Mouse (Mus musculus) heart, postnatal 36 days (tissue): ENCODE data around the gene Rrp9. TPM values are rescaled to one million over a fixed set of nuclear protein-coding genes. Genes with fewer than 3 reads are reported as not detected.
"Not testable (repeated sequence)": the region's sequence is repeated elsewhere in the genome, so short reads cannot be mapped to it uniquely, and the experiment has no call there.

Source experiments
- DNase-seq, 2 experiments: peaks; one replicate each; pipeline ENCODE4 v3.0.0; 2021 to 2022
- intact Hi-C: fragments of 180-260 bp; cut with DNase I; formaldehyde crosslinking; loops from one replicate; pipeline ENCODE4 v1.15.1; 2025
- total RNA-seq, 2 experiments: library from RNA; stranded (reverse); gene quantifications; 2 replicates each; pipeline ENCODE4 v1.2.3; 2021

Rrp9 gene
- total RNA-seq, 2 experiments from 2014 or later = 24.9 to 27.7 TPM

DNA sequence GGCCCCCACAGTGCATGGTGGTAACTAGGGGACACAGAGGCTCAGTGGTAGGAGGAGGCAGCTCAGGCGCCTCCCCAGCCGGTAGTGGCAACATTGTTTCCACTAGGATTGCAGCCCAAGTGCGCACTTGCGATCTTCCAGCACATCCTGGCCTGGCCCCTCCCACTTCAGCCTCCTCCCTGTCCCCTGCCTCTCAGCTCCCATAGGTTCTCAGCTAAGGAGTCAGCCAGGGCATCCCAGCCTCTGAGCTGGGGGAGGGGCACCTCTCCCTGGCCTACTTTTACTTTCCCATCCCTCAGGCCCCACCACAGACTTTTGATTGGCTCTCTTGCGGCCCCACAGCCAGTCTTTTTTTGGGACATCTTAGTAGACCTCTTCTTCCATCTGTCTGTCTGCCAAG is 3.9 kb upstream of the Rrp9 start:
- intact Hi-C loops = loop anchor here (1.0 kb wide), 1 partner anchor 24 kb away; no protein-coding TSS in a partner anchor
- peak; percentile 59 to 67 for DNase-seq

DNA sequence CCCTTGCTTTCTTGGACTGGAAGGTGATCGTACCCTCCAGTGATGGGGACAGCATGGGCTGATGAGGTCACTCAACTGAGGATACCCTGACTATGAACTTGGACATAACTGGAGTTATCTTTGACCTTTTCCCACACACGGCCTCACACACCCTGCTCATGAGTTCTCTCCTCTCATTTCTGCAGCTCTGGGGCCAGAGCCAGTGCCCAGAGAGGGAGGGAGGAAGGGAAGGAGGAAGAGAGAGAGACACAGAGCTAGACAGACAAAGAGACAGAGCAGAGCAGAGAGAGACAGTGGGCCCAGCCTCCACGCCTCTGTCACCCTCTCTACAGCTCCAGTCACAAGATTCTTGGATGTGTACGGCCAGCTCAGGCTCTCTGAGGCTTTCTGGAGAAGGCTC is 3.4 kb upstream of the Rrp9 start:
- DNase-seq = no peak

DNA sequence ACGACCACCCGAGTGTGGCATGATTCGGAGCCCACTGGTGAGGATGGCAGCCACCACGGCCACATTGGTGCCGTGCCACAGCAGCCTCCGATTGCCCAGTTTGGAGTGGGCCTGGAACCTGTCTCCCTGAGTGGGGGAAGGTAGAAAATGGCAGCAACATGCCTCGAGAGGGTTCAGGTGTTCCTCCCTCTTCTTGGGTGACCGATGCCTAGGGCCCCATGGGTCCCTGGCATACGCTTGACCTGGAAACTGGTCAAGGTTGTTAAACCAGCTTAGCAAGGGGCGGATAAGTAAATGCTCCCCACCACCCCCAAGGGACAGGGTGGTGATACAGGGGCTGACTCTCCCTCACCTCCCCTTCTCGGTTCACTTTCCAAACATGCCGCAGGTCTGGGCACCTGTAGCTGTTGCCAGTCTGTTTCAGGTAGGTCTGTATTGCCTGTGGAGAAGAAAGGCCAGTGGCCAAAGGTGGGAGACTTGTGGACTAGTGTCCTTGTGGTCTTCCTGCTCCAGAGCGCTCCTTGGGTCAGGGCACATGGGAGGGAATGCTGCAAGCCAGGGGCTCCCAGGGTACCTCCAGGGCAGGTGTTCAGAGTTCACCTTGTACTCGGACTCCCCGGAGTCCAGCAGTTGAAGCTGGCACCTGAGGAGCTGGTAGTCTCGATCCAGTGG is 2.5 kb upstream of the Rrp9 start:
- DNase-seq = peak in 1 of 2 experiments; percentile 3
- intact Hi-C loops = no loop called here

More for the DNA sequence above, 3.4 kb upstream of the Rrp9 start:
- intact Hi-C loops = loop anchor here (1.0 kb wide), 1 partner anchor 24 kb away; no protein-coding TSS in a partner anchor

DNA sequence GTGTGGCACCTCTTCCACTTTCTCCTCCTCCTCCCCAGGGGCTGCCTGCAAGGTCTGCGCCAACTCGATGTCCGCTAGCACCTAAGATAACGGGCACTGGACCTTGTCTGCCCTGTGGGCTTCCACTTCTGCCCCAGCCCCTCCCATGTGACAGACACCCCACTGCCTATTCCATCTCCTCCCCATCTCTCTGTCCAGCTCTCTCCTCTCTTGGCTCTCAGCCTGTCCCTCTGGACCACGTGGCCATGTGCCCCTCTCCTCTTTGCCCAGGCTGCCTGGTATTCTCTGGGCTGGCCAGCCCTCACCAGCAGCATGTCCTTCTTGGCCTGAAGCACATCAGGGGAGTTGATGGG is 2.0 kb upstream of the Rrp9 start:
- intact Hi-C loops = loop anchor here (2.0 kb wide), 1 partner anchor 45 kb away; the partner anchor contains the start of gene Rpl29

DNA sequence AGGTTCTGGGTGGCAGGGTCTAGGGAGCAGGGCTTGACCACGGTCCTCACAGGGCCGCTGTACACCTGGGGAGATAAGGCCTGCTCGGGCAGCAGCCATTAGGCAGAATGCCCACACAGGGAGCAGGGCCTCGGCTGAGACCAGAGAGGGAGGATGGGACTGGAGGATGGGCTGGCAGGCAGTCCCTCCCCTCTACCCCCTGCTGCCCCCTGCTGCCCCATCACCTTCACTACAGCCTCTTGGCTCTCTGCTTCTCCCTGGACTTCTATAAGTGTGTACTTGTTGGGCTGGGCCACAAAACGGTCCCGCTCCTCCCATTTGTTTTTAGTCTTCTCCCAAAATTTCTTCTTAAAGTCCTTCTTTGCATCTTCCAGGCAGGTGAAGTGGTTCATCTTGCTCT is 1.3 kb upstream of the Rrp9 start:
- intact Hi-C loops = loop anchor here (2.0 kb wide), 1 partner anchor 46 kb away; the partner anchor contains the start of gene Rpl29
- peak; percentile 72 to 77 for DNase-seq

More for the DNA sequence above, 2.0 kb upstream of the Rrp9 start:
- peak in 1 of 2 experiments; percentile 6 for DNase-seq

DNA sequence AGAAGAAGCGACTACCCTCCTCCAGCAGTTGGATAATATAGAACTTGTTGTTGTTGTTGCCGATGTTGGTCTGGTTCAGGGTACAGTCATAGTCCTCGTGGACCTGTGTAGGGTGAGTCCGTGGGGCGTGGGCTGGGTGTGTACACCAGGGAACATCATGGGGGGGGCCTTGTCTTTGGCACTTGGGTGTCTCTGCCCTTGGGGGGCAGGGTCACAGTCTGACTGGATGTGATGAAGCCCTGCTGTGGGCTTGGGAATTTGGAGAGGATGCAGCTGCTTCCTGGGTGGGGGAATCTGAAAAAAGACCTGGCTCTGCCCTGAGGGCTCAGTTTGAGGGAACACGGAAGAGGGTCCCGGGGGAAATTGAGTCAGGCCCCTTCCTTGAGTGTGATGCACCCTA is 717 bp upstream of the Rrp9 start:
- intact Hi-C loops = loop anchor here (2.0 to 5.0 kb wide), 4 partner anchors 46 to 318 kb away; partner anchors contain the start of genes Glyctk and Rpl29
- peak in 1 of 2 experiments; percentile 49 for DNase-seq

DNA sequence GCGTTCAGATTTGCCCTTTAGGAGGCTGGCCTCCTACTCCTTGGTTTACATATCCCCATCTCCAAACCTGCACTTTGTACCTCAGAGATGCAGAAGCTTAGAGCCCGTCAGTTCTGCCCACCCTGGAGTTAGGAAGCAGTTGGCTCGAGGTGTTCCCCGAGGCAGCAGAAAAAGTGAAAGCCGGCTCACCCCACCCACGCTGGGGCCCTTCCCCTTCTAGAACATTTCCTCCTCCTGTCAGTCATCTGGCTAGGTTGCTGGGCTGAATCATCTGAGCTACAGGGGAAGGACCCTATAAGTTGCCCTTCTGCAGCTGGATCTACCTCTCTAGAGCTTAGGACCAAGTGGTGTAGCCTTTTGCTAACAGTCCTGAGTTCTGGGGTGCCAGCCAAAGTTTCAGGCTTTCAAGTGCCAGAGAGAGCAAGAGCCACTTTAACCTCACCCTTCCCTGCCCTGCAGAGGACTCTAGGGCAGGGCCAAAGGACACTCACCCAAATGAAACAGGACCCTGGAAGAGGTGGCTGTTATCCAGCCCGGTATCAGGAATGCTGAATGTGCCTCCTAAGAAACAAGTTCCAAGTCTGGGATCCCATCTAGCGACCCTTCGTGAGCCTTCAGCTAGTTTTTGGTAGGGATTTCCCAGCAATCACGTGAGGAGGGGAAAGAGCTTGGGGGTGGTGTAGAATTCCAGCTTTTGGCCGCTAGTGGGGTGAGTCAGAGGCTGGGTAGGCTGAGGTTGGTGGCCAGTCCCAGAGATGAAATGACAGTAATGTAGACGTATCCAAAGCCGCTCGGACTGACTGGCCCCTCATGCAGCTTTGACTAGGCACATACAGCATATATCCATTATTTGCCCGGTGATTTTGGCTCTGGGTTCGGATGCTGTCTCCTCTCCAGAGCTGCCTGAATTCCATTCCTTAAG is 500 bp downstream of the Rrp9 start:
- DNase-seq = peak; percentile 69 to 80
- intact Hi-C loops = loop anchor here (1.0 to 5.0 kb wide), 6 partner anchors 28 to 319 kb away; partner anchors contain the start of gene Glyctk

DNA sequence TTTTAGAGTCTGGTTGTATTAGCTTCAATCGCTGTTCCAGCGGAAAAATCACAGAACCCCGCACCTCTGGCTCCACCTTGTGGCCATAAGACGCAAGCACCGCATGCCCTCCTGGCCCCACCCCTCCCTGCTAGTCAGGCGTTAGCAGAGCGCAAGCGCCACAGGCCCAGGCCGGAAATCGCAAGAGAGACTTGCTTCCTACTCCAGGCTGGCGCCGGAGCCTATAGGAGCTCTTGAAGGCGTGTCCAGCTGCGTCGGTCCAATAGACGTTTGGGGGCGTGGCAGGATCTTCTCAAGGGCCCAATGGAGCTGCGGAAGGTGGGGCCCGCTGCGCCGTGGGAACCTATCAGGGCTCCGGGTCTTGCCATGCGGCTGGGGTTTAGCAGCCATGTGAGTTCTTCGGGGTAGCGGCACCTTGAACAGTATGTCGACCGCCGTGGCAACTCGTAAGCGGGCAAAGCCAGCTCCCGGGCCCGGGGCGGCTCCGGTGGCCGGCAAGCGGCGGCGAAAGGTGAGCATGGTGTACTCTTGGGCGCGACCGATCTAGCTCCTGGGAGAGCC is 1.2 kb downstream of the Rrp9 start, which contains the start of gene Parp3:
Gene Parp3 (minus strand): TSS at position 26 of the 561 bp plus-strand sequence.
- intact Hi-C loops = loop anchor here (1.0 to 5.0 kb wide), 6 partner anchors 29 to 320 kb away; partner anchors contain the start of gene Glyctk
- DNase-seq = peak; percentile 96 to 99

DNA sequence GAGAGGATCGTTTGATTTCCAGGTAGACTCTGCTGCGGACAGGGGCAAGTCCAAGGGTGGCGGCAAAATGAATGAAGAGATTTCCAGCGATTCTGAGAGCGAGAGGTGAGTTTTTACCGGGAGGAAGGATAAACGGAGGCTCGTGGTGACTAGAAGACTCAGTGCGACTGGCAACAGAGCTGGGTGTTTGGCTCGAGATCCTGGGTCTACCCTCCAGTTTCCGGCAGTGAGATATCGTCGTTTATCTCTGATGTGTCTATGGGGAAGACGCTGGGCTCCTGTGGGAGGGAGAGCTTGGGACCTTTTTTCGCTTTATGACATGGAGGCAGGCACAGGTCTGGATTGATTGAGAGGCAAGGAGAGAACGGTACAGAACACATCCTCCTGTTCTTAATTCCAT is 1.9 kb downstream of the Rrp9 start:
- no peak for DNase-seq
- intact Hi-C loops = loop anchor here (2.0 to 5.0 kb wide), 6 partner anchors 105 to 320 kb away; partner anchors contain the start of gene Glyctk

DNA sequence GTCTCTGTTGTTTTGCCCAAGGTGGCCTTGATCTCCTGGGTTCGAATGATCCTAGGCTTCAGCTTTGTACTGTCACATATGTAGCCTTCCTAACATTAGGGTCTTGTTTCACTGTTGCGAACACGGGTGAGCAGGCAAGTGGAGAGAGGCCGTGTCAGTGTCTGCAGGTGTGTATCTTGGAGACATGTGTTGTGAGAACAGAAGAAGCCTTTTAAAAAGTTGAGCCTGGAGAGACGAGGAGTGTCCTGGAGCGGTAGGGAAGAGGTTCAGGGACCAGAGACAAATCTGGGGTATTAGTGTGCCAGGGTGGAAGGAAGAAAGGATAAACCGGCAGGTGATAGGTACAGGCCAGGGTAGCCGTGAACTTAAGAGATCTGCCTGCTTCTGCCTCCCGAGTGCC is 2.3 kb downstream of the Rrp9 start:
- intact Hi-C loops = loop anchor here (2.0 to 5.0 kb wide), 4 partner anchors 106 to 321 kb away; partner anchors contain the start of gene Glyctk

DNA sequence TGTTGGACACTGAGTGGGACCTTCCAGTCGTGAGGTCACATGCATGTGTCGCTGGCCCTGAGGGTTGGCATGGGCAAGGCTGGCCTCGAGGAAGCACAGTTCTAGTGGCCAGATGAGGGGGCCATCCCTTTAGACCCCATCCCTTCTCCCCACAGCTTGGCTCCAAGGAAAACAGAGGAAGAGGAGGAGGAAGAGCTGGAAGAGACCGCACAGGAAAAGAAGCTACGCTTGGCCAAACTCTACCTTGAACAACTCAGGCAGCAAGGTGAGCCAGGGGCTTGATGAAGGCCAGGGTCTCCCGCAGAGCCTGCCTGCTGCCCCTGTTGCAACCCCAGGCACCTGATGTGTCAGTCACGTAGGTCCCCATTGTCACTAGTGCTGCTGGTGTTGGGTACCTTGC is 4.8 kb downstream of the Rrp9 start:
- intact Hi-C loops = no loop called here
- DNase-seq = no peak

More for the DNA sequence above, 2.3 kb downstream of the Rrp9 start:
- DNase-seq = no peak

DNA sequence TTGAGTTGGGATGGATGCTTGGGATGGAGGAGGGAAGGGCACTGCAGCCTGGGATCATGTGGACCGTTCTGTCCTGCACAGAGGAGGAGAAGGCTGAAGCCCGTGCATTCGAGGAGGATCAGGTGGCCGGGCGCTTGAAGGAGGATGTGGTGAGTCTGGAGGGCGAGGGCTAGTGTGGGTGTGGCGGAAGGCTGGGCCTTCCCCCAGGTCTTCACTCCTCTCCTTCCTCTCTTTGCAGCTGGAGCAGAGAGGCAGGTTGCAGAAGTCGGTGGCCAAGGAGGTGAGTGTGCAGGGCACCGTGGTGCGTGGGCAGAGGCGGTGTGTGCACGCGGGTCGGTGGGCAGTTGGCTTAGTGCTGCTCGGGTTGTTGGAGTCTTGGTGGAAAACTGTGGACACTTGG is 5.3 kb downstream of the Rrp9 start:
- DNase-seq = no peak
- intact Hi-C loops = no loop called here

DNA sequence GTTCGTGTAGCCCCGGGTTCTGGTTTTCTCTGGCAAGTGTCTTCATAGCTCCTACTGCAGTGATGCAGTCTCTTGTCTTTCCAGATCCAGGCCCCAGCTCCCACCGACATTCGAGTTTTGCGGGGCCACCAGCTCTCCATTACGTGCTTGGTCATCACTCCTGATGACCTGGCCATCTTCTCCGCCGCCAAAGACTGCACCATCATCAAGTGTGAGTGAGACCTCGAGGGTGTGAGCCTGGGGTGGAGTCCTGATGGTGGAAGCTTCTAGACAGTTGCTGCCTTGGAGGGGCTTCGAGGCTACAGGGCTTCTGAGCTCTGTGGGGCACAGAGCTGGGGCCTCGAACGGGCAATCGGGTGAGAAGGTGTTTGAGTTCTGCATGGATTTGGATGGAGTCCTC is 5.9 kb downstream of the Rrp9 start:
- DNase-seq = no peak
- intact Hi-C loops = no loop called here

DNA sequence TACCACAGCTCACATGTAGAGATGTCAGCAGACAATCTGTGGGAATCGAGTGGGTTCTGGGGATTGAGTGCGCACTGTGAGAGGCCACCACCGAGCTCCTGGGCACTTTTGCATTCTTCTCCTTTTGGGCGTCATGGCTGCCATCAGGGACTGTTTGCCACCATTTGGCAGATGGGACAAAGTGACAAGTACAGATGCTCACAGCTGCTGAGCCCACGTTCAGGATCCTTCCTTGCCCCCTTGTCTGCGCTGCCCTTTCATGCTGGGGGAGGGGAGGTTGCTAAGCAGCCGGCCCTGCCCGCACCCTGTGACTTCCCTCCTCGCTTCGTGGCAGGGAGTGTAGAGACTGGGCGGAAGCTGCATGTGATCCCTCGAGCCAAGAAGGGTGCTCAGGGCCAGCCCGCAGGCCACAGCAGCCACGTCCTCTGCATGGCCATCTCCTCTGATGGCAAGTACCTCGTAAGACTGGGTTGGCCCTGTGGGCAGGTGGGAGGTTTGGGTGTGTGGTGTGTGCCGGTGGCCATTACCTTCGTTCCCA is 6.9 kb downstream of the Rrp9 start:
- no peak for DNase-seq
- intact Hi-C loops = no loop called here

DNA sequence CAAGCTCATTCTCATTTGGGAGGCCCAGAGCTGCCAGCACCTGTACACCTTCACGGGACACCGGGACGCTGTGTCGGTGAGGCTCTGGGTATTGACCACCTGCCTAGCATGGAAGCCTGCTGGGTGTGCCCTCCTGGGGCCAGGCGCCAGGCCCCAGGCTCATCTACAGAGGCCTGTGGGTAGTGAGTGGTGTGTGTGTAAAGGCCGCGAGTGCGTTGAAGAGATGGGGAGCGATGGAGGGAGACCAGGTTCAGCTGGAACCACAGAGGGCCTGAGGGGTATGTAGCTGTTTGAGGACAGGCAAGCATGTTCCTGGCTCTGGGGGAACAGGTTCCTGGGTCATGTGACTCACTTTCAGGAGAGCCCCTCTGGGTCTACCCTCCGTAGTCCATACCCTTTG is 7.4 kb downstream of the Rrp9 start:
- DNase-seq = no peak
- intact Hi-C loops = no loop called here

DNA sequence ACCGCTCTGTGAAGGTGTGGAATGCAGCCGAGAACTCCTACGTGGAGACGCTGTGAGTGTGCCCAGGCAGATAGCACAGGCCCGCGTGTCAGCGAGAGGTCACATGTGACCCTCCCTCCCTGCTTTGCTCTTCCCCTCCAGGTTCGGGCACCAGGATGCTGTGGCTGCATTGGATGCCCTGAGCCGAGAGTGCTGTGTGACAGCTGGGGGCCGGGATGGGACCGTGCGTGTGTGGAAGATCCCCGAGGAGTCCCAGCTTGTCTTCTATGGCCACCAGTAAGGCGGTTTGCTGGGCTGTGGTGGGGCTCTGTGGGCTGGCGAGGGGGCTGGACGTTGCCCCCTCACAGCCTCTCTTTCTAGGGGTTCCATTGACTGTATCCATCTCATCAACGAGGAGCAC is 7.8 kb downstream of the Rrp9 start:
- intact Hi-C loops = no loop called here
- no peak for DNase-seq

DNA sequence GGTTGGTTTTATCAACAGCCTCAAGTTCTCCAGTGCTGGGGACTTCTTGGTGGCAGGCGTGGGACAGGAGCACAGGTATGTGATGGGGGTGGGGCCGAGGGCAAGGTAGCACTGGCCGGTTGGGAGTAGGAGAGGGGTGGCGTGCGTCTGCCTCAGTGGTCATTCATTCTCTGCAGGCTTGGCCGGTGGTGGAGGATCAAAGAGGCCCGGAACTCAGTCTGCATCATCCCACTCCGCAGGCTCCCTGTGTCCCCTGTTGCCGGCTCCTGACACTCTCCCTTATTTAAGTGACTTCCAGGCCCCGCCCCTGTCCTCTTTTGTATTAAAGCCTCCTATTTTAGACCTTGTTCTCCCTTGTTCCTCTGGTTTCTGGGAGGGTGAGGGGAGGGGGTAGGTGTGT is 9.3 kb downstream of the Rrp9 start:
- no peak for DNase-seq
- intact Hi-C loops = no loop called here

DNA sequence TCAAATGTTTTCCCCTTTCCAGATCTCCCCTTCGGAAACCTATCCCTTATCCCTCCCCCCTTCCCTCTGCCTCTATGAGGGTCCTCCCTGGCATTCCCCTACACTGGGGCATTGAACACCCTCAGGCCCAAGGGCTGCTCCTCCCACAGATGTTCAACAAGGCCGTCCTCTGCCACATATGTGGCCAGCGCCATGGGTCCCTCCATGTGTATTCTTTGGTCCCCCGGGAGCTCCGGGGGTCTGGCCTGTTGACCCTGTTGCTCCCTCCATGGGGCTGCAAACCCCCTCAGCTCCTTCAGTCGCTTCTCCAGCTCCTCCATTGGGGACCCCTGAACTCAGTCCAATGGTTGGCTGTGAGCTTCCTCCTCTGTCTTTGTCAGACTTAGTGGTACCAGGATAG is 11.8 kb downstream of the Rrp9 start:
- DNase-seq, intact Hi-C loops: not testable (repeated sequence)

DNA sequence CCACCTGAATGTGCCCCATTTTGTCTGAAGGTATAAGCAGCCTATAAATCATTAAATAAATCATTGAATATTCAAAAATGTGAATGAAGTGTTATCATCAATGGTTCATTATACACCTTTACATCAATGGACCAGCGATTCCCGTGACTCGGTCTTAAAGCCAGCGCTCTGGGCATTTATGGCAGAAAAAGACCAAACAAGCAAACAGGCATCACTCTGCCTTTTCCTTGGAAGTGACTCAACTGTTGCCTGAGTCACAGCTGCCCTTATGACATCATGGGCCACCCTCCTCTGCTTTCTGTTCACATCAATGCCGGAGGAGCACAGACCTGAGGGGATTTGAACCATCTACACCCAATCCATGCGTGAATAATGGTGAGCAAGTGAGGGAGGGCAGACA is 23.9 kb downstream of the Rrp9 start, which contains the start of gene Iqcf1:
Gene Iqcf1 (plus strand): TSS at position 301 of the 400 bp plus-strand sequence.
- no peak for DNase-seq
- intact Hi-C loops = no loop called here

DNA sequence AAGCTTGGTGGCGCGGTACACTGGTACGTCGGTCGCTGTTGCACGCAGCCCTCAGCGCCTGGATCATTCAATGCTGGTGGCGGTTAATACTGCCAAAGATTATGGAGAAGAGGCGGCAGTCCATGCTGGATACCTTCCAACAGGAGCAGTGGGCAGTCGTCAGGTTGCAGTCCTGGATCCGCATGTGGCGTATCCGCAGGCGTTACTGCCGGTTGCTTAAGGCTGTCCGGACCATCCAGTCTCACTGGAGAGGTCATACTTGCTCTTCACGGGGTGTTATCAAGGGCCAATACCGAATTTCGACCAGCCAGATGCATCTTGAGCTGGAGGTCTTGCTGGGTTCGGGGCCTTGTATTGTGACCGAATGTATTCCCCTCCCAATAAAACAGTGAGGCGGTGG is 26.1 kb downstream of the Rrp9 start:
- intact Hi-C loops = no loop called here
- no peak for DNase-seq
